Mouse (Mus musculus) liver, embryonic 14.5 days (tissue): ENCODE data around the gene B3gntl1. TPM values are rescaled to one million over a fixed set of nuclear protein-coding genes. Genes with fewer than 3 reads are reported as not detected.

Experiments
- ATAC-seq: fragments of 200-750 bp; cut with Nextera tagmentation; 2 replicates; pipeline ENCODE4 v1.8.0; 2017; ENCODE audit warnings: moderate number of reproducible peaks, mild to moderate bottlenecking, moderate library complexity; ENCODE audit not compliant: insufficient read depth
- DNase-seq, 3 experiments: peaks; one replicate each; pipeline ENCODE4 v3.0.0-alpha.2; 2012 to 2013; ENCODE audit warnings: low read depth in 3 of 3, low spot score in 3 of 3
- H3K27ac ChIP-seq: fragments of 300-500 bp; sonication (generic); 2 replicates; pipeline ENCODE4 v1.5.1; 2014; ENCODE audit warnings: moderate library complexity, mild to moderate bottlenecking, control low read depth, inconsistent platforms
- H3K27me3 ChIP-seq: fragments of 300-500 bp; sonication (generic); 2 replicates; pipeline ENCODE4 v1.6.1; 2014; ENCODE audit warnings: mild to moderate bottlenecking, low read length, moderate library complexity; ENCODE audit not compliant: control insufficient read depth, insufficient read depth
- H3K36me3 ChIP-seq: fragments of 300-500 bp; sonication (generic); replicated peaks from 2 replicates; pipeline ENCODE4 v1.6.1; 2014; ENCODE audit warnings: low read depth; ENCODE audit not compliant: control insufficient read depth, insufficient read depth
- H3K4me1 ChIP-seq, 2 experiments: fragments of 200-500 bp in 1 of 2; fragments of 300-500 bp in 1 of 2; sonication (generic) in 1 of 2; replicated peaks; 2 replicates each; pipeline ENCODE4 v1.6.1; 2012 to 2014; ENCODE audit warnings: antibody characterized with exemption in 1 of 2, inconsistent platforms in 1 of 2, low read length in 1 of 2; ENCODE audit not compliant: control insufficient read depth in 2 of 2, insufficient read depth in 2 of 2
- H3K4me2 ChIP-seq: fragments of 300-500 bp; sonication (generic); 2 replicates; pipeline ENCODE4 v1.6.1; 2014; ENCODE audit warnings: low read depth, mild to moderate bottlenecking, control low read depth, moderate library complexity
- H3K4me3 ChIP-seq, 2 experiments: fragments of 200-500 bp in 1 of 2; fragments of 300-500 bp in 1 of 2; sonication (generic) in 1 of 2; 2 replicates each; pipeline ENCODE4 v1.5.1; 2012 to 2014; ENCODE audit warnings: low read depth in 2 of 2, low read length in 2 of 2, mild to moderate bottlenecking in 2 of 2, control low read depth in 1 of 2, inconsistent platforms in 1 of 2, moderate library complexity in 1 of 2; ENCODE audit not compliant: insufficient read depth in 1 of 2
- H3K9ac ChIP-seq: fragments of 300-500 bp; sonication (generic); replicated peaks from 2 replicates; pipeline ENCODE4 v1.6.1; 2014; ENCODE audit warnings: mild to moderate bottlenecking, control low read depth, moderate library complexity
- H3K9me3 ChIP-seq: fragments of 300-500 bp; sonication (generic); 2 replicates; pipeline ENCODE4 v1.6.1; 2016; ENCODE audit warnings: low read length, mixed read lengths; ENCODE audit not compliant: control insufficient read depth
- CTCF ChIP-seq: IDR thresholded peaks from 2 replicates; pipeline ENCODE4 v1.5.1; 2016; ENCODE audit warnings: antibody characterized with exemption, low read depth, control low read depth
- EP300 ChIP-seq: IDR thresholded peaks from 2 replicates; pipeline ENCODE4 v1.6.1; 2016; ENCODE audit warnings: antibody characterized with exemption, low read depth
- WGBS: fragments of 180-500 bp; shearing (Covaris S2); extraction: QIAGEN DNeasy Blood & Tissue Kit; methylation state at CpG from one replicate; pipeline ENCODE4 v1.1.7; 2014; ENCODE audit not compliant: insufficient replicate concordance; 5-methylcytosine and 5-hydroxymethylcytosine counted together
- polyA plus RNA-seq, 2 experiments: library from polyadenylated mRNA; depleted of rRNA in 1 of 2; stranded (reverse) in 1 of 2; unstranded in 1 of 2; fragments of >200 nt; fragmentation: Nextera tagmentation in 1 of 2; extraction: Ambion mirVana in 1 of 2; gene quantifications; 2 replicates each; pipeline versions ENCODE4 v1.2.1 to v1.2.3; 2012 to 2014

Gene B3gntl1
- polyA plus RNA-seq, 2 experiments = 1.2 to 1.6 TPM

DNA sequence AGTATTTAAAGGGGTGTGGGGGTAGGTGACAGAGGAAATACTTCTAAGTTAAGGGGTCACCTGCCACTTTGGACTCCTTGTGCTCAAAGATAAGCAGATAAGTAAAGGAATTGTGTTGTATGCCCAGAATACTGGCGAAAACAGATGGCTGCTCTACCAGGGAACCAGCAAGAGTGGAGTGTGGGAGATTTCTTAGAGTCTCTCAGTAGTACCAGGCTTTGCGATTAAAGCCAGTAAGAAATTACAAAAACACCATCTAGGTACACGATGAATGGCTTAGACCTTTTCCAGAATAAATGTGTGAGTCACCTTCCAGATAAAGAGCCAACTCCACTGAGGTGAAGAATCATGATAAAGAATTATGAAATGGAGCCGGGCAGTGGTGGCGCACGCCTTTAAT, 27.6 kb downstream of the B3gntl1 start:
- Histone ChIP-seq H3K4me2 (no peak overlapping the region), H3K4me3 (no peak overlapping the region), H3K27ac (no peak overlapping the region), H3K9me3 (no peaks in the 10 kb centered on the region), H3K27me3 (no peaks in the 10 kb centered on the region), H3K9ac (no peak overlapping the region), H3K36me3 (no peaks in the 10 kb centered on the region), H3K4me1 (no peaks in the 10 kb centered on the region)
- ATAC-seq (no peak), DNase-seq (no peak)
- no peak for TF ChIP-seq CTCF
- no peak for TF ChIP-seq EP300
- WGBS = 79% methylated on average over 6 of the region's 6 CpGs

DNA sequence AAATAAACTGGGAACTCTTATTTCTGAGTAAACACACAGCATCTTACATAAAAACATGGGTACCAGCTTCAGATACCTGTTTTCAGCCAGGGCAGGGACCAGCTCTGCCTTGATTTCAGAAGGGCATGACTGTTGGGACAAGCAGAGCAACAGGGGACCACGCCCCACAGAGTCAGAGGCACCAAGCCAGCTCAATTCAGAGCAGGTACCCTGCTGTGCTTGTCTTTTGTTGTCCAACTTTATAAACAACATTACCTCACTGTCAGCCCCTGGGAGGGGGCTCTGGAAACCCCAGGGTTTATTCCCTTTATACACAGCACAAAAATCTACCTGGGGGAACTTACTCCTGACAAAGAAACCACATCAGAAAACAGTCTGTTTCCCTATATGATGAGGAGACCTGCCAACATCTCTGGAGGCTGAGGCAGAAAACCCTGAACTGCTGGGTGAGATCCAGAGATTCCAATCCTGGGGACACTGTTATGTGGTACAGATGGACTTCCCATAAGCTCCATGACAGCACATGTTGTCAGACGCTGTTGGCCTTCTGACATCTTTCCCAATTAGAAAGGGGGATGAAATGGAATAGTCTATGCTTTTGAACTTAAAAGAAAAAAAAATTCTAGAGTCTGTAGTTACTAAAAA, 31.3 kb downstream of the B3gntl1 start:
- Histone ChIP-seq H3K4me3 (no peak overlapping the region), H3K27ac (no peak overlapping the region), H3K9ac (no peak overlapping the region), H3K27me3 (no peaks in the 10 kb centered on the region), H3K4me1 (no peaks in the 10 kb centered on the region), H3K9me3 (no peaks in the 10 kb centered on the region), H3K36me3 (no peaks in the 10 kb centered on the region), H3K4me2 (no peak overlapping the region)
- no peak for DNase-seq
- ATAC-seq = no peak
- TF ChIP-seq CTCF = no peak
- TF ChIP-seq EP300 = no peak
- 68% methylated on average over 2 of the region's 2 CpGs for WGBS

DNA sequence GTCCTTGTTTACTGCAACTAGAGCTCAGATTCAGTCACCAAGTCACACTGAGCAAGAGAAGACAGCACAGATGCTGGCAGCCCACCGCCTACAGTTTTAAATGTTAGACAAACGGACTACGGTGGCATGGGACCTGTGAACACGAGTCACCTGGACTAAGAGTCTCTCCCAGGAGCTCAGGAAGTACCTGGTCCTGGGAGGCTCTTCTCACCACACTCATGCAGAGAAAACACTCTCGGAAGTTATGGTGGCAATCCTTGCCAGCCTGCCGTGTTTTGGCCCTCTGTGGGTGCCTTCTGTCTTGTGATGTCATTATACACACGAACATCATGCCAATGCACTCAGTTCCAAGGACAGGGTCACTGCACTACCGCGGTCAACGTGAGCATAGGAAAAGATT, 36.3 kb downstream of the B3gntl1 start:
- DNase-seq (no peak), ATAC-seq (no peak)
- Histone ChIP-seq H3K4me2 (no peak overlapping the region), H3K4me1 (no peaks in the 10 kb centered on the region), H3K36me3 (no peaks in the 10 kb centered on the region), H3K27me3 (no peaks in the 10 kb centered on the region), H3K27ac (no peak overlapping the region), H3K9me3 (no peaks in the 10 kb centered on the region), H3K9ac (no peak overlapping the region), H3K4me3 (no peak overlapping the region)
- TF ChIP-seq CTCF (no peak), EP300 (no peak)
- WGBS = 73% methylated on average over 10 of the region's 10 CpGs

DNA sequence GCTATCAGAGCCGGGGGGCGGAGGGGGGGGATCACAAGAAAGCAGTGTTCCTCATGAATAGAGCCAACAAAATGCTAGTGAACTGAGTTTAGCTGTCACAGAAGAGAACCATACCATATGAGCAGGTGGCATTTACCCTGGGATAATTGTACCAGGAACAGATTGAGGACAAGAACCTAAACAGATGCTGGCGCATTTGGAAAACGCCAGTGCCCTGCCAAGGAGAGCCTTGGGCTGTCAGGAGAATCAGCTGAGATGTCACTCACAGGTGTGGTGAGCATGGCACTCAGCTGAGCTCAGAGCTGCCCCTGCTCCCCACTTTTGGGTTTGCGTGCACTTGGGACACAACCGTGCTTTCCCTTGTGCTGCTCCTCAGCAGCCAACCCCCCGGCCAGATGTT, 41.5 kb downstream of the B3gntl1 start:
- ATAC-seq = no peak
- no peak for DNase-seq
- 81% methylated on average over 7 of the region's 7 CpGs for WGBS
- H3K27ac ChIP-seq = no peak overlapping the region
- H3K36me3 ChIP-seq = no peaks in the 10 kb centered on the region
- no peaks in the 10 kb centered on the region for H3K9me3 ChIP-seq
- H3K27me3 ChIP-seq = no peaks in the 10 kb centered on the region
- no peak overlapping the region for H3K4me2 ChIP-seq
- H3K9ac ChIP-seq = no peak overlapping the region
- no peaks in the 10 kb centered on the region for H3K4me1 ChIP-seq
- TF ChIP-seq EP300 (no peak), CTCF (no peak)
- no peak overlapping the region for H3K4me3 ChIP-seq

DNA sequence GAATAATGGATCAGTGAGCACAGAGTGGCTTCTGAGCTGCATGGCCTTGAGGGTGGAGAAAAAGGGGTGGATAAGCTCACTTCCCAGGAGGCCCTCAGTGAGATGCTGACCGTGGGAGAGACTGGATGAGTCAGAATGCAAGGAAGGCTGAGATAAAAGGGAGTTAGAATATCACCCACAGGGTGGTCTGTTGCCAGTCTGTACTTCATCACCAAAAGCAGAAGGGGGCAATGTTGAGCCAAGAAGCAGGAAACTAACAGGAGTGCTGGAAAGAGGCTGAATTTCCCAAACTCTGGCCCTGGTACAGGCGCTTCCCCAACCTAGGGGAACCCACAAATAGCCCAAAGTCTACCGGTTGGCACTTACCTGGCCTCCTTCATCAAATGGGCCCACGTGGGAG, 42.5 kb downstream of the B3gntl1 start:
- Histone ChIP-seq H3K4me3 (no peak overlapping the region), H3K27ac (no peak overlapping the region), H3K4me1 (no peaks in the 10 kb centered on the region), H3K27me3 (no peaks in the 10 kb centered on the region), H3K4me2 (no peak overlapping the region), H3K9ac (no peak overlapping the region), H3K36me3 (no peaks in the 10 kb centered on the region), H3K9me3 (no peaks in the 10 kb centered on the region)
- WGBS = 67% methylated on average over 4 of the region's 4 CpGs
- TF ChIP-seq EP300 = no peak
- TF ChIP-seq CTCF = peak; percentile 36; the same call in 1 of the 2 replicates
- ATAC-seq (no peak), DNase-seq (no peak)
